Mouse (Mus musculus) embryonic facial prominence, embryonic 11.5 days (tissue): ENCODE measurements around the gene Pitx3. TPM values are rescaled to one million over a fixed set of nuclear protein-coding genes. Genes with fewer than 3 reads are reported as not detected.
"Not testable (repeated sequence)": the region's sequence is repeated elsewhere in the genome, so short reads cannot be mapped to it uniquely, and the experiment has no call there.

ENCODE experiments used
- ATAC-seq: fragments of 200-750 bp; cut with Nextera tagmentation; replicated peaks from 2 replicates; pipeline ENCODE4 v1.8.0; 2017; ENCODE audit warnings: low read depth; ENCODE audit not compliant: insufficient number of reproducible peaks, low FRiP score, low TSS enrichment
- DNase-seq: peaks from one replicate; pipeline ENCODE4 v3.0.0-alpha.2; 2015; ENCODE audit warnings: low spot score
- H3K27ac ChIP-seq: fragments of 300-500 bp; sonication (generic); replicated peaks from 2 replicates; pipeline ENCODE4 v1.5.1; 2014; ENCODE audit warnings: mild to moderate bottlenecking, low read depth, low read length, control low read depth
- H3K27me3 ChIP-seq: fragments of 300-500 bp; sonication (generic); 2 replicates; pipeline ENCODE4 v1.6.1; 2014; ENCODE audit warnings: mild to moderate bottlenecking, low read length, moderate library complexity, mixed read lengths; ENCODE audit not compliant: control insufficient read depth, insufficient read depth
- H3K36me3 ChIP-seq: fragments of 300-500 bp; sonication (generic); replicated peaks from 2 replicates; pipeline ENCODE4 v1.6.1; 2014; ENCODE audit warnings: low read depth, mild to moderate bottlenecking, low read length, moderate library complexity, mixed read lengths; ENCODE audit not compliant: control insufficient read depth, insufficient read depth
- H3K4me1 ChIP-seq: fragments of 300-500 bp; sonication (generic); 2 replicates; pipeline ENCODE4 v1.6.1; 2014; ENCODE audit warnings: low read length, mixed read lengths; ENCODE audit not compliant: control insufficient read depth, insufficient read depth
- H3K4me2 ChIP-seq: fragments of 300-500 bp; sonication (generic); 2 replicates; pipeline ENCODE4 v1.6.1; 2014; ENCODE audit warnings: low read depth, mild to moderate bottlenecking, control low read depth, low read length, moderate library complexity
- H3K4me3 ChIP-seq: fragments of 300-500 bp; sonication (generic); 2 replicates; pipeline ENCODE4 v1.5.1; 2014; ENCODE audit warnings: low read depth, low read length, control low read depth
- H3K9ac ChIP-seq: fragments of 300-500 bp; sonication (generic); replicated peaks from 2 replicates; pipeline ENCODE4 v1.6.1; 2014; ENCODE audit warnings: mild to moderate bottlenecking, control low read depth, low read length
- H3K9me3 ChIP-seq: fragments of 300-500 bp; sonication (generic); replicated peaks from 2 replicates; pipeline ENCODE4 v1.6.1; 2016; ENCODE audit warnings: mild to moderate bottlenecking, low read length, inconsistent platforms, mixed read lengths; ENCODE audit not compliant: control insufficient read depth
- WGBS: fragments of 180-500 bp; shearing (Covaris S2); extraction: QIAGEN DNeasy Blood & Tissue Kit; methylation state at CpG from one replicate; pipeline ENCODE4 v1.1.7; 2014; 5-methylcytosine and 5-hydroxymethylcytosine counted together
- polyA plus RNA-seq: library from polyadenylated mRNA; unstranded; fragments of >200 nt; fragmentation: Nextera tagmentation; extraction: Ambion mirVana; gene quantifications from 2 replicates; pipeline ENCODE4 v1.2.1, GENCODE M21; 2014

The Pitx3 gene
- polyA plus RNA-seq, 1 experiment from 2014 or later, result 1.7 TPM

DNA sequence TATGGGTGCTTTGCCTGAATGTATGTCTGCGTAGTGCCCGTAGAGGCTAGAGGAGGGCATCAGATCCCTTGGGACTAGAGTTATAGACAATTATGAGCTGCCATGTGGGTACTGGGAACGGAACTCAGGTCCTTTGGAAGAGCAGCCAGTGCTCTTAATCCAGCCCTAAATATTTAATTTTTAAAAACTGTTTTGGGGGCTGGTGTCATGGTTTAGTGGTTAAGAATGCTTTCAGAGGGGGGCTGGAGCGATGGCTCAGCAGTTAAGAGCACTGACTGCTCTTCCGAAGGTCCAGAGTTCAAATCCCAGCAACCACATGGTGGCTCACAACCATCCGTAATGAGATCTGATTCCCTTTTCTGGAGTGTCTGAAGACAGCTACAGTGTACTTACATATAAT is 18.4 kb downstream of the Pitx3 start:
- ATAC-seq, result not testable (repeated sequence)
- H3K27me3 ChIP-seq, result peaks cover 35% of the 10 kb centered on the region

DNA sequence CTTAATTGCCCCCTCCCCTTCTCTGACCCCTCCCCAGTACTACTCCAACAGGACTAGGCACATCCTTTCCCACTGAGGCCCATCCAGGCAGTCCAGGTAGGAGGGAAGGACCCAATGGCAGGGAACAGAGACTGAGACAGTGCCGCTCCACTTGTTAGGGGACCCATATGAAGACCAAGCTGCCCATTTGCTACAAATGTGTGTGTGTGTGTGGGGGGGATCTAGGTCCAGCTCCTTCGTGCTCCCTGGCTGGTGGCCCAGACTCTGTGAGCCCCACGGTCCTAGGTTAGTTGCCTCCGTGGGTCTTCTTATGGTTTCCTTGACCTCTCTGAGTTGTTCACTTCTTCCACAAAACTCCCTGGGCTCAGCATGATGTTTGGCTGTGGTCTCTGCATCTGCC is 21.8 kb downstream of the Pitx3 start:
- no peaks in the 10 kb centered on the region for H3K9me3 ChIP-seq

More for the DNA sequence above, 18.4 kb downstream of the Pitx3 start:
- not testable (repeated sequence) for H3K9me3 ChIP-seq, H3K9ac ChIP-seq, H3K4me2 ChIP-seq, DNase-seq, H3K4me1 ChIP-seq, H3K36me3 ChIP-seq, H3K27ac ChIP-seq, H3K4me3 ChIP-seq
- 77% methylated on average over 6 of the region's 6 CpGs for WGBS

DNA sequence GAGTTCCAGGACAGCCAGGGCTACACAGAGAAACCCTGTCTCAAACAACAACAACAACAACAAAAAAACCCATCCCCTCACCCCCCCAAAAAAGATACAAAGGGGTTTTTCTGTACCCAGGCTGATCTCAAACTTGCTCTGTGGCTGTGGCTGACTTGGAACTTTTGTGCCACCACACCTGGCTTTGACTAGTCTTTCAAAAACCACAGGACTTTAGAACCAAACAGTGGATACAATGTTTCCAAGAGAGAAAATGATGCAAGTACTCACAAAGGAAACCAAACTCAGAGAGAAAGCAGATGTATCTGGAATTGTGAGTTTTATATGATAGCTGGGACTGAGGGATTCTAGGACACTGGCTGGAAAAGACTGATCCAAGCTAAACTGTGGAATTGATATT is 23.5 kb downstream of the Pitx3 start:
- no peaks in the 10 kb centered on the region for H3K27me3 ChIP-seq
- H3K36me3 ChIP-seq, result no peaks in the 10 kb centered on the region
- no peak overlapping the region for H3K4me2 ChIP-seq
- H3K4me3 ChIP-seq, result no peak overlapping the region
- no peak overlapping the region for H3K27ac ChIP-seq
- H3K9me3 ChIP-seq, result no peaks in the 10 kb centered on the region
- H3K4me1 ChIP-seq, result no peaks in the 10 kb centered on the region
- ATAC-seq (no peak), DNase-seq (no peak)
- no peak overlapping the region for H3K9ac ChIP-seq

More for the DNA sequence above, 21.8 kb downstream of the Pitx3 start:
- H3K27me3 ChIP-seq, result peaks cover 9% of the 10 kb centered on the region
- H3K4me2 ChIP-seq, result no peak overlapping the region
- no peaks in the 10 kb centered on the region for H3K36me3 ChIP-seq
- H3K4me1 ChIP-seq, result no peaks in the 10 kb centered on the region
- DNase-seq (no peak), ATAC-seq (no peak)
- 86% methylated on average over 4 of the region's 4 CpGs for WGBS
- H3K9ac ChIP-seq, result no peak overlapping the region
- no peak overlapping the region for H3K4me3 ChIP-seq
- H3K27ac ChIP-seq, result no peak overlapping the region

DNA sequence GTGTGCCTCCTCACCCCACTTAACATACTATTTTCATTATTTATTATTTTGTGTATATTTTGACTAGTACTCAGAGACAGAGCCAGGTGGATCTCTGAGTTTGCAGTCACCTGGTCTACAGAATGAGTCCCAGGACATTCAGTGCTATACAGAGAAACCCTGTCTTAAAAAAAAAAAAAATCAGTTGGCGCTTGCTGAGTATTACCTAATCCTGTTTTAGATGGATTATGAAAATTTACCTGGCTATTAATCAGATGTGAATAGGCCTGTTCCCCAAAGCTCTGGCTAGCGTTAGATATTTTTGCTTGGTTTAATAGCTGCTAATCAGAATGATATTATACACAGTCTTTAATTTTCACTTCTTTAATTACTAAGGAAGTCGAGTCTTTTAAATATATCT is 24.2 kb downstream of the Pitx3 start:
- ATAC-seq, result no peak
- H3K4me2 ChIP-seq, result no peak overlapping the region
- H3K27ac ChIP-seq, result no peak overlapping the region
- no peaks in the 10 kb centered on the region for H3K4me1 ChIP-seq
- H3K4me3 ChIP-seq, result no peak overlapping the region
- no peak overlapping the region for H3K9ac ChIP-seq
- no peaks in the 10 kb centered on the region for H3K36me3 ChIP-seq
- no peaks in the 10 kb centered on the region for H3K27me3 ChIP-seq
- no peak for DNase-seq
- no peaks in the 10 kb centered on the region for H3K9me3 ChIP-seq
- WGBS, result 83% methylated on average over 3 of the region's 3 CpGs

DNA sequence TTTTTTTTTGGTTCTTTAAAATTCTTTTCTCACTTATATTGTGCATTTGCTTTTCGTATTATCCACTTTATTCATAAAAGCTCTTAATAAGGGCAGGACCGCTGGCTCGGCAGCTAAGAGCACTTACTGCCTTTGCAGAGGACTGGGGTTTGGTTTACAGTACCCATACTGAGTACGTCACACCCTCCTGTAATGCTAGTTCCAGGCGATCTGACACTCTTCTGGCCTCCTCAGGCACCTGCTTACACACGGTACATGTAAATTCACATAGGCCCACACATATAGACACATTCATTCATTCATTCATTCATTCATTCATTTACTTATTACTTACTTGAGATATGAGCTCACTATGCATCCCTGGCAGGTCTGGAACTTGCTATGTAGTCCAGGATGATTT is 27.3 kb downstream of the Pitx3 start:
- H3K9ac ChIP-seq, result no peak overlapping the region
- no peaks in the 10 kb centered on the region for H3K4me1 ChIP-seq
- DNase-seq (no peak), ATAC-seq (no peak)
- no peaks in the 10 kb centered on the region for H3K27me3 ChIP-seq
- no peak overlapping the region for H3K27ac ChIP-seq
- H3K36me3 ChIP-seq, result no peaks in the 10 kb centered on the region
- no peak overlapping the region for H3K4me3 ChIP-seq
- no peaks in the 10 kb centered on the region for H3K9me3 ChIP-seq
- H3K4me2 ChIP-seq, result no peak overlapping the region
- 79% methylated on average over 6 of the region's 6 CpGs for WGBS

DNA sequence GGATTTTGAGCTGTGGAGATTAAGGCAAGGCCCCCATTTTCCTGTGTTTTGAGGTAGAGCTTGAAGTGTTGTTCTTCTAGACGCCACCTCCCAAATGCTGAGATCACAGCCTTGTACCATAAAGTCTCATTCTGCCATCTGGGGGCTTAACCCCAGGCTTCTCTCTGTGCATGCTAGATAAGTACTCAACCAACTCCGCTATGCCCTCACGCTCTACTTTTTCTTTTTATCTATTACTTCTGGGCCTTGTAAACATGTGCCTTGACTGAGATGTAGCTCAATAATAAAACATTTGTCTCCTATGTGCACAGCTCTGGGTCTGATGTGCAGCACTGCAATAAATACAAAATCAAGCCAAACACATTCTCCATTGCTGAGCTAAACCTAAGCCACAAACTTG is 28.7 kb downstream of the Pitx3 start:
- Histone ChIP-seq H3K4me3 (no peak overlapping the region), H3K27ac (no peak overlapping the region), H3K36me3 (no peaks in the 10 kb centered on the region), H3K4me1 (no peaks in the 10 kb centered on the region), H3K9me3 (no peaks in the 10 kb centered on the region), H3K4me2 (no peak overlapping the region), H3K9ac (no peak overlapping the region), H3K27me3 (no peaks in the 10 kb centered on the region)
- WGBS, result 86% methylated on average over 3 of the region's 3 CpGs
- DNase-seq (no peak), ATAC-seq (no peak)

DNA sequence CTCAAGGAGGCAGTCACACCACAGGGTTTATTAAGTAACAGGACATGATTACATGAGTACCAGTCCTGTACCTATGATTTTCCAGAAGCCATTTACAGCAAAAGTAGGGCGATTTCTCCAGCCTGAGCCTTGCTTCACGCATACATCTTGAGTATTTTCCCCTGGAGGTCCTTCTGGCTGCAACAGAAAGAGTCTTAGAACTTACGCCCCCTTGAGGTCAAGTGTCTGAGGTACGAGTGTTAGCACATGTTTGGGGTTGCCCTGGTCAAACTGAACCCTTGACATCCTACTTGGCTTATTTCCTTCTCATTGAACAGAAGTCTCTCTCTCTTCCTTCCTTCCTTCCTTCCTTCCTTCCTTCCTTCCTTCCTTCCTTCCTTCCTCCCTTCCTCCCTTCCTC is 33.5 kb downstream of the Pitx3 start:
- Histone ChIP-seq H3K27me3 (no peaks in the 10 kb centered on the region), H3K4me1 (no peaks in the 10 kb centered on the region), H3K27ac (no peak overlapping the region), H3K4me3 (no peak overlapping the region), H3K36me3 (no peaks in the 10 kb centered on the region), H3K9me3 (no peaks in the 10 kb centered on the region), H3K4me2 (no peak overlapping the region), H3K9ac (no peak overlapping the region)
- ATAC-seq (no peak), DNase-seq (no peak)
- 52% methylated on average over 4 of the region's 4 CpGs for WGBS

DNA sequence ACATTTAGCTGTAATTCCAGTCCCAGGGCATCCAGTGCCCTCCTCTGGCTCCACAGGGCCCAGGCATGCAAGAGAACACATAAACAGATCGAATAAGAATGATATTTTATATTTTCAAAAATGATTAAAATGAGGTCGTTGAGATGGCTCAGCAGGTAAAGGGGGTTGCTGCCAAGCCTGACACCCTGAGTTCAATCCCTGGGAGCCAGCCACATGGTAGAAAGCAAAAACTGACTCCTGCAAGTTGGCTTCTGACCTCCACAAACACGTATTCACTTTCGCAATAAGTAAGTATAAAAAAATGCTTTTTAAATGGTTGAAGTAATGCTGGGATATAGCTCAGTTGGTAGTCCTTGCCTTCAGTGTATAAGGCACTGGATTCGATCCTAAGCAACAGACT is 37.3 kb downstream of the Pitx3 start:
- Histone ChIP-seq H3K27ac (no peak overlapping the region), H3K4me3 (no peak overlapping the region), H3K9ac (no peak overlapping the region), H3K27me3 (no peaks in the 10 kb centered on the region), H3K36me3 (no peaks in the 10 kb centered on the region), H3K4me1 (no peaks in the 10 kb centered on the region), H3K4me2 (no peak overlapping the region), H3K9me3 (no peaks in the 10 kb centered on the region)
- no peak for DNase-seq
- WGBS, result 88% methylated on average over 5 of the region's 5 CpGs
- ATAC-seq, result no peak
